Mouse (Mus musculus) erythroblast, embryonic 14.5 days (primary cell): ENCODE results near the gene Thsd4.

Experiments
- GATA1 ChIP-seq: IDR thresholded peaks from 2 replicates; pipeline ENCODE4 v1.6.1; 2012; ENCODE audit warnings: low read length, inconsistent platforms, mixed read lengths
- TAL1 ChIP-seq: IDR thresholded peaks from 3 replicates; pipeline ENCODE4 v1.6.1; 2012; ENCODE audit warnings: low read length, inconsistent platforms, mixed read lengths

DNA sequence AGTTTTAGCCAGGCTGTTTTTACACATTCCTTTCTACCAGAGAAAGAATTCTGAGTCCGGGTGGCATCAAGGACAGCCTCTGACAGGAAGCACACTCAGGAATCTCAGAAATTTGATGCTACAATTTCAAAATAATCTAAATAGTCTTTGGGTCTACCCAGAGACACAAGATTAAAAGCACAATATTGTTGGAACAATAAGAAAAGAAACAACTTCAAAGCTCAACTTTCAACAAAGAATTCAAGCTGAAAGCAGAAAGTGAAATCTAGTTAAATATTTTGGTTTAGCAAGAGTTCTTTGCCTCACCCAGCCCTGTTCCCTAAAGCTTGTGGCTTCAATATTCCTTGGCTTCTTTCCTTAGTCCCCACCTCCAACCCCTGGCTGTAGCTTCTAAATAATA is 415.7 kb downstream of the Thsd4 start:
- TF ChIP-seq GATA1: no peak
- no peak for TF ChIP-seq TAL1
